Mouse (Mus musculus): ENCODE results near the gene Trem3.

- TF ChIP-seq POU5F1 (IDR thresholded peaks at IDR 0.05; ENCODE audit: borderline replicate concordance, low read length): no peak
- no peak for TF ChIP-seq CTCF (conservative IDR thresholded peaks at IDR 0.05; ENCODE audit: low read length)
- TF ChIP-seq NANOG (IDR thresholded peaks at IDR 0.05; ENCODE audit: borderline replicate concordance, low read length): no peak
These were observed 34.1 kb downstream of the Trem3 start for GRCm38 (mm10) chr17:48281739-48282085.

Data from E14TG2a.4 (cell line).